Comparison of ENCODE assay signal across 19 mouse cellular contexts in the genomic region with DNA sequence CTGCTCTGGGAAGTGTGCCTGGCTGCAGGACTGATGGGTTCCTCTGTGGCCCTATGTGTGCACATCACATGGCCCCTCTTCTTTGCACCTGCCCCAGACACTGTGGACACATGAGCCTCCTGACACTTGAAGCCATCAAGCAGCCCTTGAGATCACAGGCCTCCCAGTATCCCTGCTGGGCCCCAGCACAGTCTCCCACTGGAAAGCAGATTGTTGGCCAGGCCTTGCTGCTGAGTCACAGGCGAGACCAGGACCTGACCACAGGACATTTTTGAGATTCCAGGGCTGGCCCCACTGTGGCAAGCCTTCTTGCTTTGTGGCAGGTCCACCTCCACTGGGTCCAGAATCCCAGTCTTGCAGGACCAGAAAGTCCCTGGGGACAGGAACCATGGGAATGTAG.
A peak's percentile ranks its signal among the peaks of the same experiment; 100 is the strongest.
DNase-seq lines count a peak whose midpoint lies in the region; ATAC-seq and TF ChIP-seq lines count a peak whose summit lies in the region.
"Had no signal": no experiment of that assay in that cellular context is flagged by ENCODE, and none has a peak within 500 bp of the region (broad histone marks: within the 10 kb centered on the region; RNA-seq: fewer than 3 reads in every experiment).

No protein-coding gene starts in this region.

- DNase-seq in heart, embryonic 10.5 days (ENCODE audit: low spot score) = no peak
- DNase-seq in heart, postnatal 14 days = no peak
- no peak for DNase-seq in lung, adult 2 months
- peak; percentile 83 for DNase-seq in NIH3T3 (ENCODE audit: low read depth)
- DNase-seq in lung, postnatal 4 days = peak; percentile 26 to 48
- DNase-seq in gastrocnemius, postnatal 25 days = no peak
- DNase-seq in spleen, adult 12 weeks (ENCODE audit: low spot score) = no peak
- DNase-seq: B cell, adult 2 months; cerebellum, postnatal 14 days; embryo, embryonic 11 days; right cerebral cortex, postnatal 14 days; thymus, postnatal 4 days had no signal

- no peaks in the 10 kb centered on the region for H3K36me3 ChIP-seq in heart, embryonic 10.5 days
- H3K36me3 ChIP-seq in lung, embryonic 16.5 days (ENCODE audit: control insufficient read depth, insufficient read depth, low read length) = no peaks in the 10 kb centered on the region
- H3K36me3 ChIP-seq: heart, embryonic 13.5 days; limb, embryonic 13.5 days had no signal

- H3K4me3 ChIP-seq in heart, embryonic 10.5 days = no peak overlapping the region
- H3K4me3 ChIP-seq in lung, embryonic 16.5 days (ENCODE audit: low read length) = no peak overlapping the region
- no peak overlapping the region for H3K4me3 ChIP-seq in lung, adult 2 months (replicated peaks; ENCODE audit: extremely low read depth, low read depth, low read length)
- H3K4me3 ChIP-seq: heart, embryonic 13.5 days; limb, embryonic 13.5 days had no signal

- 0 out of 2 replicates have a peak, but pooled peaks cover 5% of the 10 kb centered on the region for H3K27me3 ChIP-seq in heart, embryonic 10.5 days (ENCODE audit: insufficient read depth, poor library complexity, severe bottlenecking)
- no peaks in the 10 kb centered on the region for H3K27me3 ChIP-seq in lung, embryonic 16.5 days (ENCODE audit: control insufficient read depth, insufficient read depth, low read depth, low read length)
- H3K27me3 ChIP-seq: heart, embryonic 13.5 days; limb, embryonic 13.5 days had no signal

- TF ChIP-seq POLR2A in lung, adult 2 months (IDR thresholded peaks at IDR 0.05; ENCODE audit: borderline replicate concordance, extremely low read depth, low read depth, low read length) = no peak

- WGBS in heart, embryonic 10.5 days = 31% methylated on average over 1 of the region's 1 CpGs
- 43% methylated on average over 1 of the region's 1 CpGs for WGBS in lung, embryonic 16.5 days
- 68% methylated on average over 1 of the region's 1 CpGs for WGBS in lung, adult 2 months

- H3K9me3 ChIP-seq in heart, embryonic 10.5 days = no peaks in the 10 kb centered on the region
- no peaks in the 10 kb centered on the region for H3K9me3 ChIP-seq in lung, embryonic 16.5 days (ENCODE audit: control insufficient read depth, low read length)
- H3K9me3 ChIP-seq: heart, embryonic 13.5 days; limb, embryonic 13.5 days had no signal

- peak overlapping the region; percentile 63 for H3K27ac ChIP-seq in heart, embryonic 10.5 days
- H3K27ac ChIP-seq in lung, embryonic 16.5 days (ENCODE audit: low read length) = no peak overlapping the region
- H3K27ac ChIP-seq: heart, embryonic 13.5 days; kidney, postnatal 0 days; limb, embryonic 13.5 days; liver, embryonic 14.5 days had no signal

- no peak overlapping the region for H3K4me2 ChIP-seq in lung, embryonic 16.5 days (ENCODE audit: low read depth, low read length)
- H3K4me2 ChIP-seq: heart, embryonic 13.5 days; limb, embryonic 13.5 days had no signal

- 0 out of 2 replicates have a peak, but pooled peaks have one; percentile 6 for ATAC-seq in lung, embryonic 16.5 days (ENCODE audit: low read depth)
- ATAC-seq: forebrain, embryonic 16.5 days; inflammation-experienced regulatory T-cells, adult 6 months had no signal

- H3K4me1 ChIP-seq in heart, embryonic 10.5 days = peaks cover 35% of the 10 kb centered on the region
- peaks cover 10% of the 10 kb centered on the region for H3K4me1 ChIP-seq in lung, embryonic 16.5 days (replicated peaks; ENCODE audit: control insufficient read depth, insufficient read depth, low read length)
- peaks cover 8% of the 10 kb centered on the region for H3K4me1 ChIP-seq in lung, adult 2 months (ENCODE audit: control insufficient read depth, insufficient read depth, low read length)

- H3K9ac ChIP-seq in lung, embryonic 16.5 days (ENCODE audit: low read length) = no peak overlapping the region
- H3K9ac ChIP-seq: heart, embryonic 13.5 days; limb, embryonic 13.5 days; liver, embryonic 14.5 days had no signal

- no peak for TF ChIP-seq CTCF in lung, adult 2 months (IDR thresholded peaks at IDR 0.05; ENCODE audit: insufficient read depth, low read length)

- intact Hi-C loops in heart, postnatal 14 days (cut with DNase I) = loop anchor here (5.0 kb wide), 1 partner anchor 67 kb away; no protein-coding TSS in a partner anchor

Comparison
In these comparisons a context has a peak if more than half of its experiments do, and no peak if none do; other contexts are left out.
1. DNase-seq: peak in NIH3T3 (single experiment) and lung, postnatal 4 days (2 of 2); none in heart, embryonic 10.5 days (single experiment), heart, postnatal 14 days (0 of 2), lung, adult 2 months (single experiment), gastrocnemius, postnatal 25 days (single experiment) and spleen, adult 12 weeks (single experiment).